Mouse (Mus musculus): ENCODE measurements at regions not wholly inside any gene's neighbourhood (a gene's known extent, or its start where the extent isn't known, plus 50 kb on each side); places are given as distances from the start of the nearest gene placed in this dataset.

GRCm38 (mm10) chr11:79764026-79764425 lies 173.0 kb downstream of the Rab11fip4 start:
- no peak for DNase-seq (ENCODE audit: low spot score)

- DNase-seq (ENCODE audit: low spot score), result no peak
Observed at GRCm38 (mm10) chr11:79762654-79763053, 171.6 kb downstream of the Rab11fip4 start.

DNA sequence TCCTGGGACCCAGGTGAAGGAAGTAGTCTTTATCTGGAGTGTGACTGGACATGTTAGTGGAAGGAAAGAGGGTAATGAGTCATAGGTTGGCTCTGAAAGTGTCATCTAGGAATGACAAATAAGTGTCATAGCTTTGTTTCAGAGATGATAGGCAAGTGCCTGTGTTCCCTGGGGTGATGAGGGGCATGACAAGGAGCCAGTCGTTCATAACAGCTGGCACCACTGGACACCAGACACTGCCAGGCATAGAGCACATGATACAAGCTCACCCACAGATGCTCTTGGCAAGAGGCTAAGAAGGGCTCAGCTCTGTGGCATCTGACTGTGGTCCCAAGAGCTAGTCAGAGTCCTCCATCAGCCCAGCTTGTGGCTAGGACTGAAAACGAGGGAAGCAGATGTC lies 171.0 kb downstream of the Rab11fip4 start:
- no peak for DNase-seq (ENCODE audit: low spot score)

GRCm38 (mm10) chr11:79760533-79760932 lies 169.5 kb downstream of the Rab11fip4 start:
- no peak for DNase-seq (ENCODE audit: low spot score)

DNA sequence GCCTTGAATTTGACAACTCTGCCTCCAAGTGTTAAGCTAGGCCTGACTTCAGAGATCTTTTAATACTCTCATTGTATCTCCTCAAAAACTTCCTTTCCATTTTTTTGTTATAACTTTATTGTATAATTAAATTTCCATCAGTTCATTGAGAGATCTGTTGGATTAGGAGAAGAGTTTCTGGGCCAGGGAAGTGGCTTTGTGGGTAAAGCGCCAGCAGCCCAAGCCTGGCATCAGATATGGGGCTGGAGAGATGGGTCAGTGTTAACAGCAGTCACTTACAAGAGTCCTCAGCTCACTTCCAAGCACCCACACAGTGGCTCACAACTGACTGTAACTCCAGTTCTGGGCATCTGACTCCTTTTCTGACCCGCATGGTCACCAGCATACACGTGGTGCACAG lies 167.3 kb downstream of the Rab11fip4 start:
- DNase-seq (ENCODE audit: low spot score), result no peak

- no peak for DNase-seq (ENCODE audit: low spot score)
Observed at GRCm38 (mm10) chr11:79757513-79758071, 166.6 kb downstream of the Rab11fip4 start.

DNA sequence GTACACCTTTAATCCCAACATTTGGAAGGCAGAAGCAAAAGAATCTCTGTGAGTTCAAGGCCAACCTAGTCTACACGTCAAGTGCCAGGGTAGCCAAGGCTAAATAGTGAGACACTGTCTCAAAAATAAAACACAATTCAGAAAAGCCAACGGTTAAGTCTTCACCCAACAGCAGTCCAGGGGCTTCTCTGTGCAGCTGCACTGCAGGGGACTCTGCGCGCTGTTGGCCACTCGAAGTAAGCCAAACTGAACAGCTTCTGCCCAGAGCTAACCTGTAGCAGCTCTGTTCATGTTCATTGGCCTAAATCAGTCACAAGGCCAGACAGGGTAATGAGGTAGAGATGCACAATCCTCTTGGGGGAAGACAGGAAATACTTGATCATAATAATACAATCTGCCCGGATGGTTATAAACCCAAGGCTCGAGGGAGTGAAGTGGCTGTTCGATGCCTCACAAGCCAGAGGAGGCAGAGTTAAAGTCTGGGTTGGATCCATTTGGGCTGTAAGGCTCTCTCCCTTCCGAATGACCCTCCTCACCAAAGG lies 165.4 kb downstream of the Rab11fip4 start:
- no peak for DNase-seq (ENCODE audit: low spot score)

GRCm38 (mm10) chr11:79753491-79753890 lies 162.5 kb downstream of the Rab11fip4 start:
- no peak for DNase-seq (ENCODE audit: low spot score)

- DNase-seq (ENCODE audit: low spot score), result no peak
Observed at GRCm38 (mm10) chr11:79752717-79753480, 161.9 kb downstream of the Rab11fip4 start.

- no peak for DNase-seq (ENCODE audit: low spot score)
Observed at GRCm38 (mm10) chr11:79751751-79752716, 161.0 kb downstream of the Rab11fip4 start.

- DNase-seq (ENCODE audit: low spot score), result no peak
Observed at GRCm38 (mm10) chr11:79750943-79751342, 159.9 kb downstream of the Rab11fip4 start.

DNA sequence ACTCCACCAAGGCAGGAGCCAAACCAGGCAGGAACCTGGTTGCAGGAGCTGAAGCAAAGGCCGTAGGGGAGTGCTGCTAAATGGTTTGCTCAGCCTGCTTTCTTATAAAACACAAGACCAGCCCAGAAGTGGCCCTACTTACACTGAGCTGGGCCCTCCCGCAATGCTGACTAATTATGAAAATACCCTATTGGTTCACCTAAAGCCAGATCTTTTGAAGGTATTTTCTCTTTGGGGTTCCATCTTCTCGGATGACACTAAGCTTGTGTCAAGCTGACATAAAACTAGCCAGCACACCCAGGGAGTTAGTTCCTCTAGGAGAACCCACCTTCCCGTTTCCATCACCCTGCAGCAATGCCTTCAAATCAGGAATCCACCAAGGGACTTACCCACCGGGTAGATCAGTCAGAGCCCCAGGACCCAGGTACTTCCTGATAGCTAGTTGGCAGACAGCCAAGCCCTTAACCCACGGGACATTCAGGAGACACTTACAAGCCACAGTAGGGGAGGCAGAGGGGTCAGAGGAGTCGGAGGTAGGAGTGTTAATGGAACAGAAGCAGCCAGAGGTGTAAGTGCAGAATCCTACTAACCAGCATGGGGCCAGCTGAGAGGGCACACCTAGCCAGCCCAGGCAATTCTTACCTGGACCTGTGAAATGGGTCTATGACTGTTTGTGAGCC lies 158.9 kb downstream of the Rab11fip4 start:
- DNase-seq (ENCODE audit: low spot score), result no peak

DNA sequence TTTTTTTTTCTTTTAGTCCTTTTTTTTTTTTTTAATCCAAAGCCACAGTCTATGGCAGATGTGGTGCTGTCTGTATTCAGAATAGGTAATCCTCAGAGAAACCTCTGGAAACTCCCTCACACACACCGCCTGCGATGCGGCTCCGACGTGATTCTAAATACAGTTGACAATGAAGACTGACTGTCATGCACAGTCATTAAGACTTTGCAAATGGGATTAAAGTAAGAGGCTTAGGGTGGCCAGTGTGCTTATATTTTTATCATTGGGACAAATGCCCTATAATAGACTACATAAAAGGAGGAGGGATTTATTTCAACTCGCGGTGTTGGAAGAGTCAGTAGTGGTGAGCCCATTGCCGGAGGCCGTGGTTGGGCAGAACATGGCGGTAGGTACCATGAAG lies 158.1 kb downstream of the Rab11fip4 start:
- DNase-seq (ENCODE audit: low spot score), result no peak

DNA sequence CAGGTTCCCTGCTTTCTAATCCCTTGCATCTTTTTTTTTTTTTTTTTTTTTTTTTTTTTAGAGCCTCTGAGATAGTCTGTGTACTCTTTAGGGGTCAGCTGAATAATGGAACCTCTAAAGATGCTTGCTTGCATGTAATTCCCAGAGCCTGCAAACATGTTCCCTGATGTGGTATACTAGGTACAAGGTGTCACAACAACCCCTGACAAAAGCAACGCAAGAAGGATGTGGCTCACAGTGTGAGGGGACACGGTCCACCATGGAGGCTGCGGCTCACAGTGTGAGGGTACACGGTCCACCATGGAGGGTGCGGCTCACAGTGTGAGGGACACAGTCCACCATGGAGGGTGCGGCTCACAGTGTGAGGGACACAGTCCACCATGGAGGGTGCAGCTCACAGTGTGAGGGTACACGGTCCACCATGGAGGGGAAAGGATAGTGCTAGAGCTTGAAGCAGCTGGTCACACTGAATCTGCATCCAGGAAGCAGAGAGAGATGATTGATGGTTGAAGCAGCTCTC lies 157.7 kb downstream of the Rab11fip4 start:
- no peak for DNase-seq (ENCODE audit: low spot score)

DNA sequence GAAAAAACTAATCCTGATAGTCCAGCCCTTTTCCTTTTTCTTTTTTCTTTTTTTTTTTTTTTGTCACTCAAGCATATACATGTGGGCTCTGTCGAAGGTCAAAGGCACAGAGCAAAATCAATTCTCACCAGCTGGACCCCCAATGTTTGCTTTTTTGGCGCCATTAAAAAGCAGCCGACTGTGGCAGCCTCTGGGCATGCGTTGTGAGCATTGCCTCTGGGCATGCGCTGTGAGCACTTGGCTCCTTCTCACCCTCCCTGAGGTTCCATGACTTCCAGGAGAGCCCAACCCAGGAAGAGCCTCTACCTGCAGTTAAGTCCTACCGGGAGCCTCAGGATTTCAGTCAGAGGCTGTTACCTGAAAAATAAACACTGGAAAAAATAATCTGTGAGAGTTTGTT lies 156.8 kb downstream of the Rab11fip4 start:
- DNase-seq (ENCODE audit: low spot score), result peak; percentile 44
